Mouse (Mus musculus) liver, embryonic 11.5 days (tissue): ENCODE measurements at regions not wholly inside any gene's neighbourhood (a gene's known extent, or its start where the extent isn't known, plus 50 kb on each side); places are given as distances from the start of the nearest gene placed in this dataset.

Experiments used
- ATAC-seq: fragments of 200-750 bp; cut with Nextera tagmentation; replicated peaks from 2 replicates; pipeline ENCODE4 v1.8.0; 2017; ENCODE audit warnings: moderate number of reproducible peaks, mild to moderate bottlenecking, moderate TSS enrichment, moderate library complexity; ENCODE audit not compliant: low FRiP score
- DNase-seq: peaks from one replicate; pipeline ENCODE4 v3.0.0-alpha.2; 2017; ENCODE audit warnings: low spot score
- H3K27ac ChIP-seq: fragments of 300-500 bp; sonication (generic); 2 replicates; pipeline ENCODE4 v1.5.1; 2014; ENCODE audit warnings: mild to moderate bottlenecking, low read depth, low read length, control low read depth
- H3K27me3 ChIP-seq: fragments of 300-500 bp; sonication (generic); replicated peaks from 2 replicates; pipeline ENCODE4 v1.6.1; 2014; ENCODE audit warnings: low read length, mixed read lengths; ENCODE audit not compliant: control insufficient read depth, insufficient read depth
- H3K36me3 ChIP-seq: fragments of 300-500 bp; sonication (generic); 2 replicates; pipeline ENCODE4 v1.6.1; 2014; ENCODE audit warnings: mild to moderate bottlenecking, low read length, moderate library complexity, mixed read lengths; ENCODE audit not compliant: control insufficient read depth, insufficient read depth
- H3K4me1 ChIP-seq: fragments of 300-500 bp; sonication (generic); replicated peaks from 2 replicates; pipeline ENCODE4 v1.6.1; 2014; ENCODE audit warnings: low read length, mixed read lengths; ENCODE audit not compliant: control insufficient read depth, insufficient read depth
- H3K4me2 ChIP-seq: fragments of 300-500 bp; sonication (generic); 2 replicates; pipeline ENCODE4 v1.6.1; 2014; ENCODE audit warnings: mild to moderate bottlenecking, control low read depth, moderate library complexity
- H3K4me3 ChIP-seq: fragments of 300-500 bp; sonication (generic); 2 replicates; pipeline ENCODE4 v1.5.1; 2014; ENCODE audit warnings: low read depth, low read length, control low read depth
- H3K9ac ChIP-seq: fragments of 300-500 bp; sonication (generic); 2 replicates; pipeline ENCODE4 v1.6.1; 2014; ENCODE audit warnings: low read depth, low read length, control low read depth
- H3K9me3 ChIP-seq: fragments of 300-500 bp; sonication (generic); 2 replicates; pipeline ENCODE4 v1.6.1; 2016; ENCODE audit warnings: low read length, inconsistent platforms, mixed read lengths; ENCODE audit not compliant: control insufficient read depth
- WGBS: fragments of 180-500 bp; shearing (Covaris S2); extraction: QIAGEN DNeasy Blood & Tissue Kit; methylation state at CpG from one replicate; pipeline ENCODE4 v1.1.7; 2014; 5-methylcytosine and 5-hydroxymethylcytosine counted together

DNA sequence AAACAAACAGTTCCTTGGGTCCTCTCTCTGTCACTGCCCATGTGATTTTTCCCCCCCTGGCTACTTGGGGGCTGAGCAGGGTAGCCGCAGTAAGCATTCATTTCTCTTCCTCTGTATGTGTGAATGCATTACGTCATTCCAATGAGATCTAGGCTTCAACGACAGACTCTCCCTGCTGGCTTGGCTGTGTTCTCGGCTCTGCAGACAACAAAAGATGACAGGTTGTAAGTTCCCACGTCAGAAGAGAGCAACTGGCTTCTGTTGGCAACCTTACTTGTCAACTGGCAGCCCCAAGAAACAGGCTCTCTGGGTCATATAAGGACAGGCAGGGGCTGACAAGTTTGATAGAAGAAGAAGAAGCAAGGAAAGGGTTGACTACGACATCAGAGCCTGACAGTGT lies 423.4 kb downstream of the Sorl1 start:
- Histone ChIP-seq H3K9me3 (no peaks in the 10 kb centered on the region), H3K36me3 (no peaks in the 10 kb centered on the region), H3K4me3 (no peak overlapping the region), H3K27me3 (no peaks in the 10 kb centered on the region), H3K4me1 (no peaks in the 10 kb centered on the region), H3K9ac (no peak overlapping the region), H3K27ac (no peak overlapping the region), H3K4me2 (no peak overlapping the region)
- 42% methylated on average over 6 of the region's 6 CpGs for WGBS
- no peak for DNase-seq
- ATAC-seq = no peak

DNA sequence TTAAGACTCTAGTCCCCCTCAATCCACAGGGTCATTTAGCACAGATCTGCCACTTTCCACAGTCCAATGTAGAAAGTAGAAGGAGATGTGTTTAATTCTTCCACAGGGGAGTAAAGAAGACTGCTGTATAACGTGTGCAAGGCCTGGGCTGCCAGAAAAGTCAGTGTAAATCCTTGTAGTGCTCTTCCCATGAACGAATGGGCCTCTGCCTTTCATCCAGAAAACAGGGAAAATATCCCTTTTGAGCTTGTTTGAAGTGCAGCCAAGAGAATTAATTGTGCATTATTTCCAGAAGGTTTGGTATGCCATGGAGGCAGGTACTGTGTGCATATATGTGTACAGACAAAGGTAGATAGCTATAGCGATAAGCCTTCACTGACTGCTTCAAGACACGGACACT lies 425.1 kb downstream of the Sorl1 start:
- H3K9me3 ChIP-seq = no peaks in the 10 kb centered on the region
- H3K36me3 ChIP-seq = no peaks in the 10 kb centered on the region
- 70% methylated on average over 4 of the region's 4 CpGs for WGBS
- ATAC-seq = no peak
- H3K27me3 ChIP-seq = no peaks in the 10 kb centered on the region
- no peak overlapping the region for H3K4me2 ChIP-seq
- no peak for DNase-seq
- H3K27ac ChIP-seq = no peak overlapping the region
- no peaks in the 10 kb centered on the region for H3K4me1 ChIP-seq
- H3K4me3 ChIP-seq = no peak overlapping the region
- no peak overlapping the region for H3K9ac ChIP-seq

DNA sequence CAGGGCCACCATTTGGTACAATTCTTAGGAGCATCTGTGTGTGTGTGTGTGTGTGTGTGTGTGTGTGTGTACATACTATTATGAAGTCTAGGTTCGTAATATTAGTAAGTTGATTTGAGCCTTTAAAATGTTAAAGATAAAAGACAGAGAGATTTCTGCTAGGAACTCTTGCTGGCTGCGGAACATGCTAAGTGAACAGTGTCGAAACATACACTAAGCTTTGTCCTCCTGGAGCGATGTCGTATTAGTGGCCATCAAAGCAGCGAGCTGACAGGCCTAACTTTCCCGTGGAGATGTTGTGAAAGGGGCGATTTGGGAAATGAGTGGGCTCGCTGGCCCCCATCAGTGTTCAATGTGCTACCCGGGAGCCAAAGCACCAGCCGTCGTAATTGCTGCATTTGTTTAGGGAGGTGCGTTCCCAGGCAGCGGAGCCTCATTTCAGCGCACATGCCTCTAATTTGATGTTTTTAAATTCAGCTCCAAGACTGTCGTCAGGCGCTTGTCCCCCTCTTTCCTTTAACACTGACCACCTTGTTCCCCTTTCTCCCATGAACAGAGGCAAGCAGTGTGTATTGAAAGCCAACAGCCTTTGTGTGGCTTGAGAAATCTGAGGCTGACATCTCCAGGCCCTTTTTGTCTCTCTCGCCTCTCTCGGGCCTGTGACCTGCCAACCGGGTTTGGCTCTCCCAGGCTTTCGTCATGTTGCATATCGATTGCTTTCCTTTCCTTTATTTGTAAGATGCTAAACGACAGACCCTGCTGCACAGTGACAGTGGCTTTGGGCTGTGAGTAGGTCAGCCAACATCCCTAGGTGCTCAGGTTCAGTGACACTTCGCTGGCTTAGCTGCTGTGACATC lies 426.3 kb downstream of the Sorl1 start:
- no peak overlapping the region for H3K4me2 ChIP-seq
- ATAC-seq = no peak
- H3K36me3 ChIP-seq = no peaks in the 10 kb centered on the region
- H3K27ac ChIP-seq = no peak overlapping the region
- H3K27me3 ChIP-seq = no peaks in the 10 kb centered on the region
- no peak for DNase-seq
- H3K9me3 ChIP-seq = no peaks in the 10 kb centered on the region
- no peaks in the 10 kb centered on the region for H3K4me1 ChIP-seq
- 78% methylated on average over 24 of the region's 24 CpGs for WGBS
- H3K4me3 ChIP-seq = no peak overlapping the region
- no peak overlapping the region for H3K9ac ChIP-seq

DNA sequence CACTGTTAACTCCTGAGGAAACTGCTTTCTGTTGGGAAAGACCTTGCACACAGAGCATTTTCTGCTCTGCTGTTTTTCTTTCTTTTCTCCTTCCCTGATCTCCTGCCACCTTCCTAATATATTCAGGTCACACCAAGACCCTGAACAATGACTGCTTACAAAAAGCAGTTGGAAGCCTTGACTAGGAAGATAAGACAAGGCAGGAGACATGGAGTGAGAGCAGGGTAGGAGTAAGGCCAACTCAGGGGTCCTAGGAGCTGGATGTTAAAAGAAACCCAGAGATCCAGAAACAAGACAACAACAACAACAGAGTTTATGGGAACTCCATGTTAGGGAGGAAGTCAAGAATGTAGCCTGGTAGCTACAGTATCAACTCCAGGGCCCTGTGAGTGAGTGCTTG lies 426.9 kb downstream of the Sorl1 start:
- ATAC-seq = no peak
- no peaks in the 10 kb centered on the region for H3K27me3 ChIP-seq
- H3K36me3 ChIP-seq = no peaks in the 10 kb centered on the region
- DNase-seq = no peak
- H3K9ac ChIP-seq = no peak overlapping the region
- no peak overlapping the region for H3K4me2 ChIP-seq
- H3K4me3 ChIP-seq = no peak overlapping the region
- no peaks in the 10 kb centered on the region for H3K9me3 ChIP-seq
- no peaks in the 10 kb centered on the region for H3K4me1 ChIP-seq
- no peak overlapping the region for H3K27ac ChIP-seq

DNA sequence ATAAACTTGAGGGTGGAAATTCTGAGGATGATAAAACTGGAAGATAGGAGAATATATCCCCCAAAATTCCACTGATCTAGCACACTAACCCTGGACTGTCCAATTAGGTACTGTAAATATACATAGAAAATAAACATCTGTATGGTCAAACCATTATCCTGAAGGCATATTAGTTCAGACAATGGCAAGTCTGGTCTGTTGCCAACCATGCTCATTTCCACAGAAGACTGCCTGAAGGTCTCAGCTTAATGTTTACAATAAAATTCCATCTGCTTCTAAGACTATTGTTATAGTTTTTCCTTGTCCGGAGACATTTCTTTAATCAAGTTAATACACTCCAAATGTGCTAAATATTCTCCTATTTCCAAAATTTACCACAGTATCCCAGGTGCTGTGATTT lies 441.2 kb downstream of the Sorl1 start:
- ATAC-seq = no peak
- no peaks in the 10 kb centered on the region for H3K27me3 ChIP-seq
- 77% methylated on average over 1 of the region's 1 CpGs for whole genome bisulfite sequencing

DNA sequence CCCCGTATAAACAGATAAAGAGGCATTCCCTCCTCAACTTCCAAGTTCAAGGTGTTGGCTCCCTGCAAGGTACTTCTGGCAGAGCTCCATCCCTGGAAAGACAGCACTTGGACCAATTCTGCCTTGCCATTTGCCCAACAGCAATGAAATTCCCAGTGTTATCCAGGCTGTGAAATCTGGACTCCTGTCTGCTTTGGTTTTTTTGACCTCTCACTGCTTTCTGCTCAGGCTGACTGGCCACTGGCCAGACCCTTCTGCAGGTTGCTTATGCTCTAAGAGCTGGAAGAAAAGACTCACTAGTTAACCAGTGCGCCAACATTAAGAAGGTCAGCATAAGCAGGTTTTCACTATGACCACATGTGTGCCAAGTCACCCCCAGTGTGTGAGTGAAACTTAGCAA lies 448.4 kb downstream of the Sorl1 start:
- H3K4me1 ChIP-seq = no peaks in the 10 kb centered on the region
- no peaks in the 10 kb centered on the region for H3K27me3 ChIP-seq
- no peak overlapping the region for H3K9ac ChIP-seq
- H3K36me3 ChIP-seq = no peaks in the 10 kb centered on the region
- no peak overlapping the region for H3K4me2 ChIP-seq
- DNase-seq (no peak), ATAC-seq (no peak)
- H3K9me3 ChIP-seq = no peaks in the 10 kb centered on the region
- H3K4me3 ChIP-seq = no peak overlapping the region
- 78% methylated on average over 2 of the region's 2 CpGs for WGBS
- H3K27ac ChIP-seq = no peak overlapping the region

More for the DNA sequence above, 441.2 kb downstream of the Sorl1 start:
- no peaks in the 10 kb centered on the region for H3K9me3 ChIP-seq
- H3K4me3 ChIP-seq = no peak overlapping the region
- H3K27ac ChIP-seq = no peak overlapping the region
- no peak overlapping the region for H3K9ac ChIP-seq
- H3K4me2 ChIP-seq = no peak overlapping the region
- DNase-seq = no peak
- H3K4me1 ChIP-seq = no peaks in the 10 kb centered on the region
- H3K36me3 ChIP-seq = no peaks in the 10 kb centered on the region

DNA sequence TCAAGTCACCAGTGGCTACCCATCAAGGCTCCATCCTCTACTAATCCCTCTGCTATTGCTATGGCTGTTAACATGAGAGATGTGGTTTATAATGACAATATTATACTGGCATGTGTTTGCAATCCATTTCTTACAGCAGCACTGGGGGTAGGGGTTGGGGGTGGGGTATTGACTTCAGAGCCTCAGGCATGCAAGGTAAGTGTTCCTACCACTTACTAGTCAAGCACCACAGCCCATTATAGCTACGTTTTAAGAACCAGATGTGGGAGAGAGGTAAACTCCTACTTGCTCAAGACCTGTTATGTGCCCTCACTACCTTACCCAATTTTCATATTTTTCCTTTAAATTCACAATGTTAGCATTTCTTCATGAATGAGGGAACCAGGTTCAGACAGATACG lies 451.1 kb downstream of the Sorl1 start:
- WGBS = 59% methylated on average over 2 of the region's 2 CpGs
- Histone ChIP-seq H3K4me3 (no peak overlapping the region), H3K27me3 (no peaks in the 10 kb centered on the region), H3K9me3 (no peaks in the 10 kb centered on the region), H3K4me1 (no peaks in the 10 kb centered on the region), H3K4me2 (no peak overlapping the region), H3K9ac (no peak overlapping the region), H3K36me3 (no peaks in the 10 kb centered on the region), H3K27ac (no peak overlapping the region)
- no peak for DNase-seq
- no peak for ATAC-seq

DNA sequence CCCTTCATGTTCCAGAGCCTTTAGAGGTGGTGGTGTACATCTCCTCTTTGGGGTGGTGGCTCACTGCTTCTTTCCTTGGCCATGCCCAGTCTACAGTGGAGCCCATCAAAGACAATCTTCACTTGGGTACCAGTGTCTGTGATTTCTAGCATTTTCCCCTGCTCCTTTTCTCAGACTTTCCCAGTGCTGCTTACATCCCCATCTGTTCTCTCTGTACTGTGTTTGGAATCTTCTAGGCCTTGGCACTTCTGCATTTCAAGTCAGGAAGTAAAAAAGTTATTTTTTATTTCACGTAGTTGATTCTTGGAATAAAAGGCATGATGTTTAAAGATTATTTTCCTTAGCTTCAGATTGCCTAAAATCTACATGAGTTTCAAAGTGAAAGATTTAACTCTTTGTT lies 455.4 kb downstream of the Sorl1 start:
- H3K9me3 ChIP-seq = no peaks in the 10 kb centered on the region
- H3K36me3 ChIP-seq = no peaks in the 10 kb centered on the region
- H3K4me1 ChIP-seq = no peaks in the 10 kb centered on the region
- H3K9ac ChIP-seq = no peak overlapping the region
- 81% methylated on average over 1 of the region's 1 CpGs for WGBS
- H3K4me3 ChIP-seq = no peak overlapping the region
- no peak overlapping the region for H3K27ac ChIP-seq
- no peak for ATAC-seq
- DNase-seq = no peak
- no peak overlapping the region for H3K4me2 ChIP-seq
- no peaks in the 10 kb centered on the region for H3K27me3 ChIP-seq

DNA sequence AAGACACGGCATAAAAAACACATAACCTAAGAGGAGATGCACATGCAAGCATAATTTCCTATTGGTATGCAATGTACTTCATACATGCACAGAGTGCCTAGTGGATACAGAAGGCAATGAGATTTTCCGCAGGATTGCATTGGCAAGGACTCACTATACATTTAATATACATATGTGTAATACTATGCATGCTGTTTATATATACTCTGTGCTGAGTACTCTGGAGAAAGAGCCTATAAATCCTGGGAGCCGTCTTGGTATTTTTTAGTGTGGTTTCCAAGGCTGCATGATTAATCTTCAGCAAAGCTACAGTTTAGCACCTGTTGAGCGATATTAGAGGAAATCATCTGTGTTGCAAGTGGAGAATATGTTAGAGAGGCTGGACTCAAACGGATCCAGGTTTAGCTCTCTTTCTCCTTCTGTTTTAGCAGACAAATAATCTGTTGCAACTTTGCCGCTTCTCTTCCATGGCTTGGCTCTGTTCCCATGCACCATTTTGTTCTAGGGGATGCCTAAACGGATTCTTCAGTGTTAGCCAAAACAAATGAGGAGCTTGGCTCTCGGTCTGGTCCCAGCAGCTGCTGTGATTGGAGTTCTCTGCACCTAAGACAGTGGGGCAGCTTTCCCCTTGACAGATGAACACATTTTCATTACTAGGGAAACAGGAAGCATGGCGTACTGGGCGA lies 459.0 kb downstream of the Sorl1 start:
- WGBS = 81% methylated on average over 10 of the region's 10 CpGs

More for the DNA sequence above, 459.0 kb downstream of the Sorl1 start:
- Histone ChIP-seq H3K9me3 (no peaks in the 10 kb centered on the region), H3K4me3 (no peak overlapping the region), H3K36me3 (no peaks in the 10 kb centered on the region), H3K4me1 (no peaks in the 10 kb centered on the region), H3K27ac (no peak overlapping the region), H3K4me2 (no peak overlapping the region), H3K27me3 (no peaks in the 10 kb centered on the region), H3K9ac (no peak overlapping the region)
- ATAC-seq = no peak
- no peak for DNase-seq
